Comparison of ENCODE assay signal across 25 mouse cellular contexts in genomic region chr8:120623608-120624007, GRCm38 (mm10). TPM values are rescaled to one million over a fixed set of nuclear protein-coding genes. Genes with fewer than 3 reads are reported as not detected.
A peak's percentile ranks its signal among the peaks of the same experiment; 100 is the strongest.
DNase-seq lines count a peak whose midpoint lies in the region; ATAC-seq and TF ChIP-seq lines count a peak whose summit lies in the region.
"Had no signal": no experiment of that assay in that cellular context is flagged by ENCODE, and none has a peak within 500 bp of the region (broad histone marks: within the 10 kb centered on the region; RNA-seq: fewer than 3 reads in every experiment).

No protein-coding gene starts in this region.

- H3K4me1 ChIP-seq in kidney, embryonic 15.5 days, result peaks cover 20% of the 10 kb centered on the region
- H3K4me1 ChIP-seq in kidney, embryonic 14.5 days (ENCODE audit: control insufficient read depth, insufficient read depth, low read length), result peaks cover 15% of the 10 kb centered on the region
- H3K4me1 ChIP-seq in midbrain, embryonic 10.5 days, result peaks cover 52% of the 10 kb centered on the region
- peaks cover 11% of the 10 kb centered on the region; the same call in 1 of the 2 replicates for H3K4me1 ChIP-seq in midbrain, embryonic 14.5 days (ENCODE audit: control insufficient read depth, insufficient read depth, low read length)
- H3K4me1 ChIP-seq in liver, embryonic 14.5 days (replicated peaks; ENCODE audit: control insufficient read depth in 2 of 2, insufficient read depth in 2 of 2, low read length in 1 of 2), result peaks cover 0 to 10% of the 10 kb centered on the region in 2 experiments; a peak in 1 of 4 replicates
- peaks cover 2% of the 10 kb centered on the region; the same call in 1 of the 2 replicates for H3K4me1 ChIP-seq in forebrain, embryonic 11.5 days (replicated peaks; ENCODE audit: control insufficient read depth, insufficient read depth, low read length)

- 32% methylated on average over 2 of the region's 2 CpGs for WGBS in kidney, embryonic 15.5 days
- 40% methylated on average over 2 of the region's 2 CpGs for WGBS in kidney, embryonic 14.5 days
- WGBS in midbrain, embryonic 10.5 days, result 5% methylated on average over 2 of the region's 2 CpGs
- 13% methylated on average over 2 of the region's 2 CpGs for WGBS in midbrain, embryonic 14.5 days
- 25% methylated on average over 2 of the region's 2 CpGs for WGBS in liver, embryonic 14.5 days (ENCODE audit: insufficient replicate concordance)
- 11% methylated on average over 2 of the region's 2 CpGs for WGBS in forebrain, embryonic 11.5 days

- ATAC-seq in kidney, embryonic 15.5 days (replicated peaks; ENCODE audit: low FRiP score), result peak; percentile 61
- no peak; the same call in 1 of the 2 replicates for ATAC-seq in kidney, embryonic 14.5 days (ENCODE audit: low FRiP score, low TSS enrichment)
- no peak for ATAC-seq in midbrain, embryonic 14.5 days (ENCODE audit: low FRiP score, low TSS enrichment)
- peak; percentile 65; the same call in 1 of the 2 replicates for ATAC-seq in common myeloid progenitor, adult 5-6 weeks (replicated peaks; ENCODE audit: low read depth, poor library complexity, severe bottlenecking)
- peak; percentile 47; the same call in 1 of the 2 replicates for ATAC-seq in liver, embryonic 14.5 days (ENCODE audit: insufficient read depth)
- ATAC-seq in forebrain, embryonic 11.5 days (replicated peaks; ENCODE audit: low FRiP score), result no peak
- ATAC-seq: activated CD4-positive, CD25-positive, alpha-beta regulatory T cell, adult 4 months; forebrain, embryonic 16.5 days; hindbrain, embryonic 16.5 days; Patski had no signal

- TF ChIP-seq CTCF in liver, embryonic 14.5 days (IDR thresholded peaks at IDR 0.05; ENCODE audit: low read depth), result no peak

- no peak overlapping the region for H3K9ac ChIP-seq in kidney, embryonic 15.5 days
- no peak overlapping the region for H3K9ac ChIP-seq in kidney, embryonic 14.5 days (ENCODE audit: low read depth, low read length)
- no peak overlapping the region for H3K9ac ChIP-seq in midbrain, embryonic 14.5 days (replicated peaks; ENCODE audit: low read length)
- H3K9ac ChIP-seq in liver, embryonic 14.5 days (replicated peaks), result no peak overlapping the region
- H3K9ac ChIP-seq in forebrain, embryonic 11.5 days (ENCODE audit: low read length), result no peak overlapping the region
- H3K9ac ChIP-seq: embryonic facial prominence, embryonic 12.5 days; forebrain, embryonic 12.5 days; hindbrain, embryonic 12.5 days had no signal

- H3K4me2 ChIP-seq in kidney, embryonic 15.5 days, result no peak overlapping the region
- no peak overlapping the region for H3K4me2 ChIP-seq in kidney, embryonic 14.5 days (replicated peaks; ENCODE audit: low read depth, low read length)
- H3K4me2 ChIP-seq in midbrain, embryonic 14.5 days (ENCODE audit: low read length), result no peak overlapping the region
- no peak overlapping the region for H3K4me2 ChIP-seq in liver, embryonic 14.5 days (ENCODE audit: low read depth)
- H3K4me2 ChIP-seq in forebrain, embryonic 11.5 days (ENCODE audit: low read depth, low read length, severe bottlenecking), result no peak overlapping the region
- H3K4me2 ChIP-seq: embryonic facial prominence, embryonic 12.5 days; forebrain, embryonic 12.5 days; hindbrain, embryonic 12.5 days had no signal

- H3K36me3 ChIP-seq in kidney, embryonic 15.5 days, result no peaks in the 10 kb centered on the region
- H3K36me3 ChIP-seq in kidney, embryonic 14.5 days (ENCODE audit: control insufficient read depth, insufficient read depth, low read length), result no peaks in the 10 kb centered on the region
- no peaks in the 10 kb centered on the region for H3K36me3 ChIP-seq in midbrain, embryonic 10.5 days
- H3K36me3 ChIP-seq in midbrain, embryonic 14.5 days (ENCODE audit: control insufficient read depth, insufficient read depth, low read length), result no peaks in the 10 kb centered on the region
- H3K36me3 ChIP-seq in liver, embryonic 14.5 days (replicated peaks; ENCODE audit: control insufficient read depth, insufficient read depth, low read depth), result no peaks in the 10 kb centered on the region
- H3K36me3 ChIP-seq in forebrain, embryonic 11.5 days (ENCODE audit: control insufficient read depth, insufficient read depth, low read length), result no peaks in the 10 kb centered on the region
- H3K36me3 ChIP-seq: embryonic facial prominence, embryonic 12.5 days; forebrain, embryonic 12.5 days; hindbrain, embryonic 12.5 days had no signal

- no peak for DNase-seq in midbrain, embryonic 10.5 days (ENCODE audit: low spot score)
- no peak for DNase-seq in midbrain, embryonic 14.5 days
- DNase-seq in liver, embryonic 14.5 days (ENCODE audit: low read depth in 3 of 3, low spot score in 3 of 3), result no peak
- DNase-seq in frontal cortex, postnatal 10 days (ENCODE audit: low spot score in 2 of 2), result no peak
- DNase-seq in forebrain, embryonic 11.5 days (ENCODE audit: low spot score), result no peak
- DNase-seq: adrenal gland, postnatal 14 days; cerebellum, adult 18-20 months; cerebellum, adult 9-11 months; embryo, embryonic 11 days; gastrocnemius, adult 2 months; gastrocnemius, postnatal 25 days; heart, postnatal 10 days; heart, postnatal 4 days had no signal

- no peaks in the 10 kb centered on the region for H3K27me3 ChIP-seq in kidney, embryonic 15.5 days
- no peaks in the 10 kb centered on the region for H3K27me3 ChIP-seq in kidney, embryonic 14.5 days (ENCODE audit: control insufficient read depth, insufficient read depth, low read length)
- peaks cover 9% of the 10 kb centered on the region; the same call in 1 of the 2 replicates for H3K27me3 ChIP-seq in midbrain, embryonic 10.5 days (ENCODE audit: low read depth, poor library complexity, severe bottlenecking)
- H3K27me3 ChIP-seq in midbrain, embryonic 14.5 days (ENCODE audit: control insufficient read depth, insufficient read depth, low read length), result no peaks in the 10 kb centered on the region
- no peaks in the 10 kb centered on the region for H3K27me3 ChIP-seq in liver, embryonic 14.5 days (ENCODE audit: control insufficient read depth, insufficient read depth, low read length)
- H3K27me3 ChIP-seq in forebrain, embryonic 11.5 days (ENCODE audit: control insufficient read depth, insufficient read depth, low read length), result no peaks in the 10 kb centered on the region
- H3K27me3 ChIP-seq: embryonic facial prominence, embryonic 12.5 days; hindbrain, embryonic 12.5 days; Patski had no signal

- no peak overlapping the region for H3K4me3 ChIP-seq in kidney, embryonic 15.5 days (replicated peaks)
- H3K4me3 ChIP-seq in kidney, embryonic 14.5 days (ENCODE audit: low read length), result no peak overlapping the region
- 0 out of 2 replicates have a peak overlapping the region, but pooled peaks have one; percentile 0 for H3K4me3 ChIP-seq in midbrain, embryonic 10.5 days
- no peak overlapping the region for H3K4me3 ChIP-seq in midbrain, embryonic 14.5 days (replicated peaks; ENCODE audit: low read depth, low read length)
- no peak overlapping the region for H3K4me3 ChIP-seq in liver, embryonic 14.5 days (ENCODE audit: insufficient read depth in 1 of 2, low read depth in 2 of 2, low read length in 2 of 2)
- H3K4me3 ChIP-seq in forebrain, embryonic 11.5 days (ENCODE audit: low read depth, low read length), result no peak overlapping the region
- H3K4me3 ChIP-seq: embryonic facial prominence, embryonic 12.5 days; forebrain, embryonic 12.5 days; gastrocnemius, adult 2 months; hindbrain, embryonic 12.5 days had no signal

- H3K9me3 ChIP-seq in kidney, embryonic 15.5 days (replicated peaks), result no peaks in the 10 kb centered on the region
- H3K9me3 ChIP-seq in kidney, embryonic 14.5 days (ENCODE audit: control insufficient read depth, low read length), result no peaks in the 10 kb centered on the region
- no peaks in the 10 kb centered on the region for H3K9me3 ChIP-seq in midbrain, embryonic 10.5 days (replicated peaks)
- H3K9me3 ChIP-seq in midbrain, embryonic 14.5 days (ENCODE audit: control insufficient read depth, low read length), result no peaks in the 10 kb centered on the region
- no peaks in the 10 kb centered on the region for H3K9me3 ChIP-seq in liver, embryonic 14.5 days (ENCODE audit: control insufficient read depth, low read length)
- H3K9me3 ChIP-seq in forebrain, embryonic 11.5 days (ENCODE audit: control insufficient read depth, low read length), result no peaks in the 10 kb centered on the region
- H3K9me3 ChIP-seq: forebrain, embryonic 12.5 days; hindbrain, embryonic 12.5 days had no signal

- no peak for TF ChIP-seq EP300 in liver, embryonic 14.5 days (IDR thresholded peaks at IDR 0.05; ENCODE audit: low read depth)

- peak overlapping the region; percentile 32; the same call in 1 of the 2 replicates for H3K27ac ChIP-seq in kidney, embryonic 15.5 days
- H3K27ac ChIP-seq in kidney, embryonic 14.5 days (ENCODE audit: low read depth, low read length), result no peak overlapping the region
- peak overlapping the region; percentile 68 for H3K27ac ChIP-seq in midbrain, embryonic 10.5 days (replicated peaks)
- no peak overlapping the region for H3K27ac ChIP-seq in midbrain, embryonic 14.5 days (replicated peaks; ENCODE audit: low read depth, low read length)
- no peak overlapping the region for H3K27ac ChIP-seq in liver, embryonic 14.5 days
- H3K27ac ChIP-seq in forebrain, embryonic 11.5 days (ENCODE audit: low read depth, low read length), result no peak overlapping the region
- H3K27ac ChIP-seq: embryonic facial prominence, embryonic 12.5 days; forebrain, embryonic 12.5 days; gastrocnemius, adult 2 months; hindbrain, embryonic 12.5 days had no signal

RNA-seq across cellular contexts. Expression of gene 1190005I06Rik, which starts 23.8 kb away (rescaled TPM):
- 3.0 and 4.0 TPM in 2 replicates for polyA plus RNA-seq in kidney, embryonic 15.5 days (2015; fragmentation: Nextera tagmentation; extraction: Ambion mirVana)
- 2.0 and 2.6 TPM in 2 replicates for polyA plus RNA-seq in kidney, embryonic 14.5 days (2014; fragmentation: Nextera tagmentation; extraction: Ambion mirVana)
- 3.9 TPM in 2 replicates for polyA plus RNA-seq in midbrain, embryonic 10.5 days (2016; fragmentation: Nextera tagmentation; extraction: Ambion mirVana)
- polyA plus RNA-seq in midbrain, embryonic 14.5 days (2014; fragmentation: Nextera tagmentation; extraction: Ambion mirVana), result 11.8 and 12.8 TPM in 2 replicates
- 1.2 TPM in 1 of 2 replicates, not detected in the other for total RNA-seq in common myeloid progenitor, adult 5-6 weeks (2017)
- 0.26 and 0.28 TPM in 2 replicates for polyA plus RNA-seq in liver, embryonic 14.5 days (2012; rRNA removed)
- 0.86 and 1.7 TPM in 2 replicates for polyA plus RNA-seq in liver, embryonic 14.5 days (2014; fragmentation: Nextera tagmentation; extraction: Ambion mirVana)
- polyA plus RNA-seq in forebrain, embryonic 11.5 days (2014; fragmentation: Nextera tagmentation; extraction: Ambion mirVana), result 1.6 and 2.3 TPM in 2 replicates
- total RNA-seq: granulocyte monocyte progenitor cell, adult 5-6 weeks had no signal
- polyA plus RNA-seq: activated CD4-positive, CD25-positive, alpha-beta regulatory T cell, adult 4 months had no signal

RNA-seq across cellular contexts. Expression of gene Gins2, which starts 34.5 kb away (rescaled TPM):
- 107 and 110 TPM in 2 replicates for polyA plus RNA-seq in kidney, embryonic 15.5 days (2015; fragmentation: Nextera tagmentation; extraction: Ambion mirVana)
- 118 and 145 TPM in 2 replicates for polyA plus RNA-seq in kidney, embryonic 14.5 days (2014; fragmentation: Nextera tagmentation; extraction: Ambion mirVana)
- polyA plus RNA-seq in midbrain, embryonic 10.5 days (2016; fragmentation: Nextera tagmentation; extraction: Ambion mirVana), result 162 and 192 TPM in 2 replicates
- polyA plus RNA-seq in midbrain, embryonic 14.5 days (2014; fragmentation: Nextera tagmentation; extraction: Ambion mirVana), result 15.5 and 23.7 TPM in 2 replicates
- total RNA-seq in common myeloid progenitor, adult 5-6 weeks (2017), result 22.9 and 48.0 TPM in 2 replicates
- polyA plus RNA-seq in liver, embryonic 14.5 days (2012; rRNA removed), result 31.5 and 37.5 TPM in 2 replicates
- polyA plus RNA-seq in liver, embryonic 14.5 days (2014; fragmentation: Nextera tagmentation; extraction: Ambion mirVana), result 63.4 and 63.7 TPM in 2 replicates
- polyA plus RNA-seq in forebrain, embryonic 11.5 days (2014; fragmentation: Nextera tagmentation; extraction: Ambion mirVana), result 105 and 115 TPM in 2 replicates

RNA-seq across cellular contexts. Expression of gene Gm27021, which starts 44.3 kb away (rescaled TPM):
- 2.8 and 3.0 TPM in 2 replicates for polyA plus RNA-seq in kidney, embryonic 15.5 days (2015; fragmentation: Nextera tagmentation; extraction: Ambion mirVana)
- polyA plus RNA-seq in kidney, embryonic 14.5 days (2014; fragmentation: Nextera tagmentation; extraction: Ambion mirVana), result 3.6 and 3.7 TPM in 2 replicates
- polyA plus RNA-seq in midbrain, embryonic 10.5 days (2016; fragmentation: Nextera tagmentation; extraction: Ambion mirVana), result 3.1 and 3.5 TPM in 2 replicates
- 4.9 and 5.1 TPM in 2 replicates for polyA plus RNA-seq in midbrain, embryonic 14.5 days (2014; fragmentation: Nextera tagmentation; extraction: Ambion mirVana)
- total RNA-seq in common myeloid progenitor, adult 5-6 weeks (2017), result not detected in 2 replicates
- polyA plus RNA-seq in liver, embryonic 14.5 days (2012; rRNA removed), result 0.30 and 0.38 TPM in 2 replicates
- polyA plus RNA-seq in liver, embryonic 14.5 days (2014; fragmentation: Nextera tagmentation; extraction: Ambion mirVana), result not detected in 2 replicates
- polyA plus RNA-seq in forebrain, embryonic 11.5 days (2014; fragmentation: Nextera tagmentation; extraction: Ambion mirVana), result 3.3 and 3.5 TPM in 2 replicates
- total RNA-seq: adrenal gland, adult 18-20 months; adrenal gland, postnatal 14 days; gastrocnemius, adult 2 months; gastrocnemius, postnatal 25 days; granulocyte monocyte progenitor cell, adult 5-6 weeks; heart, postnatal 4 days had no signal
- polyA plus RNA-seq: activated CD4-positive, CD25-positive, alpha-beta regulatory T cell, adult 4 months had no signal

RNA-seq across cellular contexts. Expression of gene Cox4i1, which starts 44.4 kb away (rescaled TPM):
- polyA plus RNA-seq in kidney, embryonic 15.5 days (2015; fragmentation: Nextera tagmentation; extraction: Ambion mirVana), result 1,138 and 1,220 TPM in 2 replicates
- polyA plus RNA-seq in kidney, embryonic 14.5 days (2014; fragmentation: Nextera tagmentation; extraction: Ambion mirVana), result 968 and 1,059 TPM in 2 replicates
- 948 and 963 TPM in 2 replicates for polyA plus RNA-seq in midbrain, embryonic 10.5 days (2016; fragmentation: Nextera tagmentation; extraction: Ambion mirVana)
- polyA plus RNA-seq in midbrain, embryonic 14.5 days (2014; fragmentation: Nextera tagmentation; extraction: Ambion mirVana), result 1,016 and 1,147 TPM in 2 replicates
- total RNA-seq in common myeloid progenitor, adult 5-6 weeks (2017), result 392 and 496 TPM in 2 replicates
- 383 and 573 TPM in 2 replicates for polyA plus RNA-seq in liver, embryonic 14.5 days (2012; rRNA removed)
- 701 and 721 TPM in 2 replicates for polyA plus RNA-seq in liver, embryonic 14.5 days (2014; fragmentation: Nextera tagmentation; extraction: Ambion mirVana)
- polyA plus RNA-seq in forebrain, embryonic 11.5 days (2014; fragmentation: Nextera tagmentation; extraction: Ambion mirVana), result 812 and 850 TPM in 2 replicates

RNA-seq across cellular contexts. Expression of gene Emc8, which starts 44.8 kb away (rescaled TPM):
- 250 and 266 TPM in 2 replicates for polyA plus RNA-seq in kidney, embryonic 15.5 days (2015; fragmentation: Nextera tagmentation; extraction: Ambion mirVana)
- 297 and 328 TPM in 2 replicates for polyA plus RNA-seq in kidney, embryonic 14.5 days (2014; fragmentation: Nextera tagmentation; extraction: Ambion mirVana)
- 347 and 384 TPM in 2 replicates for polyA plus RNA-seq in midbrain, embryonic 10.5 days (2016; fragmentation: Nextera tagmentation; extraction: Ambion mirVana)
- 108 and 142 TPM in 2 replicates for polyA plus RNA-seq in midbrain, embryonic 14.5 days (2014; fragmentation: Nextera tagmentation; extraction: Ambion mirVana)
- total RNA-seq in common myeloid progenitor, adult 5-6 weeks (2017), result 44.9 and 59.9 TPM in 2 replicates
- 40.3 and 45.5 TPM in 2 replicates for polyA plus RNA-seq in liver, embryonic 14.5 days (2012; rRNA removed)
- 122 and 125 TPM in 2 replicates for polyA plus RNA-seq in liver, embryonic 14.5 days (2014; fragmentation: Nextera tagmentation; extraction: Ambion mirVana)
- 307 and 321 TPM in 2 replicates for polyA plus RNA-seq in forebrain, embryonic 11.5 days (2014; fragmentation: Nextera tagmentation; extraction: Ambion mirVana)

Comparison
In these comparisons a context has a peak if more than half of its experiments do, and no peak if none do; other contexts are left out.
1. ATAC-seq: peak in kidney, embryonic 15.5 days (single experiment), common myeloid progenitor, adult 5-6 weeks (single experiment) and liver, embryonic 14.5 days (single experiment); none in kidney, embryonic 14.5 days (single experiment), midbrain, embryonic 14.5 days (single experiment) and forebrain, embryonic 11.5 days (single experiment).
2. H3K27ac ChIP-seq: peak in kidney, embryonic 15.5 days (single experiment) and midbrain, embryonic 10.5 days (single experiment); none in kidney, embryonic 14.5 days (single experiment), midbrain, embryonic 14.5 days (single experiment), liver, embryonic 14.5 days (single experiment) and forebrain, embryonic 11.5 days (single experiment).